Mouse (Mus musculus) heart, postnatal 0 days (tissue): ENCODE data around the gene Eif2s3x.
A peak's percentile ranks its signal among the peaks of the same experiment; 100 is the strongest.

Experiments used
- CTCF ChIP-seq: IDR thresholded peaks from 2 replicates; pipeline ENCODE4 v1.5.1; 2016; ENCODE audit warnings: antibody characterized with exemption, control low read depth, low read depth
- EP300 ChIP-seq: IDR thresholded peaks from 2 replicates; pipeline ENCODE4 v1.6.1; 2016; ENCODE audit warnings: antibody characterized with exemption, low read depth

- TF ChIP-seq CTCF = peak; percentile 33
- no peak for TF ChIP-seq EP300
Observed at GRCm38 (mm10) chrX:94185156-94185555, 27.5 kb downstream of the Eif2s3x start.
